11 mouse cellular contexts compared by ENCODE assay signal in genomic region chr15:96693688-96694087, GRCm38 (mm10). TPM values are rescaled to one million over a fixed set of nuclear protein-coding genes. Genes with fewer than 3 reads are reported as not detected.
A peak's percentile ranks its signal among the peaks of the same experiment; 100 is the strongest.
DNase-seq lines count a peak whose midpoint lies in the region; ATAC-seq and TF ChIP-seq lines count a peak whose summit lies in the region.
"Had no signal": no experiment of that assay in that cellular context is flagged by ENCODE, and none has a peak within 500 bp of the region (broad histone marks: within the 10 kb centered on the region; RNA-seq: fewer than 3 reads in every experiment).

No protein-coding gene starts in this region.

- TF ChIP-seq CTCF in intestine, postnatal 0 days (IDR thresholded peaks at IDR 0.05; ENCODE audit: low read depth) = no peak

- DNase-seq in frontal cortex, postnatal 14 days (ENCODE audit: low spot score in 2 of 2) = no peak
- DNase-seq in midbrain, embryonic 14.5 days = peak; percentile 55
- DNase-seq in midbrain, embryonic 11.5 days (ENCODE audit: low spot score, missing footprints) = no peak
- DNase-seq in layer of hippocampus, postnatal 10 days (ENCODE audit: low spot score in 2 of 2) = peak; percentile 33 to 45
- no peak for DNase-seq in yolk sac, embryonic 10.5 days (ENCODE audit: low spot score)
- DNase-seq: cerebellum, postnatal 36 days; gastrocnemius, postnatal 14 days had no signal

- 74% methylated on average over 14 of the region's 14 CpGs for WGBS in midbrain, embryonic 14.5 days
- 89% methylated on average over 14 of the region's 14 CpGs for WGBS in midbrain, embryonic 11.5 days
- 65% methylated on average over 14 of the region's 14 CpGs for WGBS in stomach, embryonic 16.5 days
- WGBS in intestine, postnatal 0 days = 79% methylated on average over 14 of the region's 14 CpGs

- H3K9me3 ChIP-seq in midbrain, embryonic 14.5 days (ENCODE audit: control insufficient read depth, low read length) = no peaks in the 10 kb centered on the region
- no peaks in the 10 kb centered on the region for H3K9me3 ChIP-seq in midbrain, embryonic 11.5 days (ENCODE audit: control insufficient read depth, low read length)
- no peaks in the 10 kb centered on the region for H3K9me3 ChIP-seq in stomach, embryonic 16.5 days (replicated peaks; ENCODE audit: control insufficient read depth, low read length)
- no peaks in the 10 kb centered on the region for H3K9me3 ChIP-seq in intestine, postnatal 0 days (ENCODE audit: control insufficient read depth)

- ATAC-seq in frontal cortex, adult (ENCODE audit: low TSS enrichment) = peak; percentile 15; the same call in 1 of the 2 replicates
- no peak for ATAC-seq in midbrain, embryonic 14.5 days (ENCODE audit: low FRiP score, low TSS enrichment)
- no peak for ATAC-seq in midbrain, embryonic 11.5 days (ENCODE audit: low FRiP score)
- ATAC-seq in stomach, embryonic 16.5 days (ENCODE audit: insufficient read depth, low FRiP score) = no peak
- ATAC-seq in intestine, postnatal 0 days = no peak
- ATAC-seq: activated CD4-positive, CD25-positive, alpha-beta regulatory T cell, adult 4 months had no signal

- no peak overlapping the region for H3K4me2 ChIP-seq in midbrain, embryonic 14.5 days (ENCODE audit: low read length)
- no peak overlapping the region for H3K4me2 ChIP-seq in midbrain, embryonic 11.5 days
- peak overlapping the region; percentile 7; the same call in 1 of the 2 replicates for H3K4me2 ChIP-seq in stomach, embryonic 16.5 days (ENCODE audit: low read depth, low read length)
- H3K4me2 ChIP-seq in intestine, postnatal 0 days (replicated peaks; ENCODE audit: low read depth) = no peak overlapping the region

- no peak overlapping the region; the same call in 1 of the 2 replicates for H3K27ac ChIP-seq in midbrain, embryonic 14.5 days (replicated peaks; ENCODE audit: low read depth, low read length)
- H3K27ac ChIP-seq in midbrain, embryonic 11.5 days (ENCODE audit: low read depth, low read length) = no peak overlapping the region
- H3K27ac ChIP-seq in stomach, embryonic 16.5 days (ENCODE audit: low read length) = peak overlapping the region; percentile 62
- no peak overlapping the region; the same call in 1 of the 2 replicates for H3K27ac ChIP-seq in intestine, postnatal 0 days (ENCODE audit: low read depth, low read length)

- H3K4me3 ChIP-seq in midbrain, embryonic 14.5 days (replicated peaks; ENCODE audit: low read depth, low read length) = no peak overlapping the region
- H3K4me3 ChIP-seq in midbrain, embryonic 11.5 days (ENCODE audit: low read depth, low read length) = no peak overlapping the region
- no peak overlapping the region for H3K4me3 ChIP-seq in stomach, embryonic 16.5 days (replicated peaks; ENCODE audit: low read length)
- H3K4me3 ChIP-seq in intestine, postnatal 0 days (ENCODE audit: low read depth, low read length) = no peak overlapping the region

- H3K4me1 ChIP-seq in midbrain, embryonic 14.5 days (ENCODE audit: control insufficient read depth, insufficient read depth, low read length) = peaks cover 25% of the 10 kb centered on the region
- peaks cover 21% of the 10 kb centered on the region for H3K4me1 ChIP-seq in midbrain, embryonic 11.5 days (ENCODE audit: control insufficient read depth, insufficient read depth, low read length)
- peaks cover 17% of the 10 kb centered on the region for H3K4me1 ChIP-seq in stomach, embryonic 16.5 days (ENCODE audit: control insufficient read depth, insufficient read depth, low read length)
- peaks cover 12% of the 10 kb centered on the region; the same call in 1 of the 2 replicates for H3K4me1 ChIP-seq in intestine, postnatal 0 days (replicated peaks; ENCODE audit: control insufficient read depth, insufficient read depth, low read length)

- peaks cover 96% of the 10 kb centered on the region for H3K36me3 ChIP-seq in midbrain, embryonic 14.5 days (ENCODE audit: control insufficient read depth, insufficient read depth, low read length)
- H3K36me3 ChIP-seq in midbrain, embryonic 11.5 days (ENCODE audit: control insufficient read depth, insufficient read depth, low read length) = peaks cover 71% of the 10 kb centered on the region
- H3K36me3 ChIP-seq in stomach, embryonic 16.5 days (ENCODE audit: control insufficient read depth, insufficient read depth, low read length) = peaks cover 62% of the 10 kb centered on the region
- peaks cover 67% of the 10 kb centered on the region for H3K36me3 ChIP-seq in intestine, postnatal 0 days (ENCODE audit: control insufficient read depth, insufficient read depth)

- no peaks in the 10 kb centered on the region for H3K27me3 ChIP-seq in midbrain, embryonic 14.5 days (ENCODE audit: control insufficient read depth, insufficient read depth, low read length)
- H3K27me3 ChIP-seq in midbrain, embryonic 11.5 days (ENCODE audit: control insufficient read depth, insufficient read depth, low read length) = no peaks in the 10 kb centered on the region
- H3K27me3 ChIP-seq in stomach, embryonic 16.5 days (ENCODE audit: control insufficient read depth, insufficient read depth, low read length) = no peaks in the 10 kb centered on the region
- H3K27me3 ChIP-seq in intestine, postnatal 0 days (replicated peaks; ENCODE audit: control insufficient read depth, insufficient read depth, low read length) = no peaks in the 10 kb centered on the region

- H3K9ac ChIP-seq in midbrain, embryonic 14.5 days (replicated peaks; ENCODE audit: low read length) = no peak overlapping the region
- H3K9ac ChIP-seq in midbrain, embryonic 11.5 days (ENCODE audit: low read length) = no peak overlapping the region
- peak overlapping the region; percentile 19; the same call in 1 of the 2 replicates for H3K9ac ChIP-seq in stomach, embryonic 16.5 days (ENCODE audit: low read length)
- H3K9ac ChIP-seq in intestine, postnatal 0 days (ENCODE audit: low read depth, low read length) = no peak overlapping the region

RNA-seq across cellular contexts. Expression of gene Slc38a2, which starts 5.8 kb away (rescaled TPM):
- 131 and 159 TPM in 2 replicates for polyA plus RNA-seq in midbrain, embryonic 14.5 days (2014; fragmentation: Nextera tagmentation; extraction: Ambion mirVana)
- 211 and 237 TPM in 2 replicates for polyA plus RNA-seq in midbrain, embryonic 11.5 days (2014; fragmentation: Nextera tagmentation; extraction: Ambion mirVana)
- 10 to 100 TPM; 64.7 to 73.8 TPM for total RNA-seq in layer of hippocampus, postnatal 10 days (2021)
- 132 and 133 TPM in 2 replicates for polyA plus RNA-seq in stomach, embryonic 16.5 days (2015; fragmentation: Nextera tagmentation; extraction: Ambion mirVana)
- polyA plus RNA-seq in intestine, postnatal 0 days (2015; fragmentation: Nextera tagmentation; extraction: Ambion mirVana) = 27.9 and 28.5 TPM in 2 replicates

RNA-seq across cellular contexts. Expression of gene Slc38a1, which starts 51.0 kb away (rescaled TPM):
- 147 and 150 TPM in 2 replicates for polyA plus RNA-seq in midbrain, embryonic 14.5 days (2014; fragmentation: Nextera tagmentation; extraction: Ambion mirVana)
- polyA plus RNA-seq in midbrain, embryonic 11.5 days (2014; fragmentation: Nextera tagmentation; extraction: Ambion mirVana) = 109 TPM in 2 replicates
- 10 to 100 TPM; 76.7 to 78.8 TPM for total RNA-seq in layer of hippocampus, postnatal 10 days (2021)
- polyA plus RNA-seq in stomach, embryonic 16.5 days (2015; fragmentation: Nextera tagmentation; extraction: Ambion mirVana) = 55.6 and 58.0 TPM in 2 replicates
- 78.6 and 79.8 TPM in 2 replicates for polyA plus RNA-seq in intestine, postnatal 0 days (2015; fragmentation: Nextera tagmentation; extraction: Ambion mirVana)

Comparison
In these comparisons a context has a peak if more than half of its experiments do, and no peak if none do; other contexts are left out.
1. DNase-seq: peak in midbrain, embryonic 14.5 days (single experiment) and layer of hippocampus, postnatal 10 days (2 of 2); none in frontal cortex, postnatal 14 days (0 of 2), midbrain, embryonic 11.5 days (single experiment) and yolk sac, embryonic 10.5 days (single experiment).